Mouse (Mus musculus): ENCODE measurements around the gene Prkg1.

- TF ChIP-seq POLR2A (IDR thresholded peaks at IDR 0.05; ENCODE audit: extremely low read depth, insufficient read depth, low read length) (no peak), CTCF (IDR thresholded peaks at IDR 0.05; ENCODE audit: low read depth, low read length) (no peak)
Measured at GRCm38 (mm10) chr19:30768316-30768715, 996.5 kb downstream of the Prkg1 start.
